Mouse (Mus musculus) left cerebral cortex, adult 2 months (tissue): ENCODE measurements at regions not wholly inside any gene's neighbourhood (a gene's known extent, or its start where the extent isn't known, plus 50 kb on each side); places are given as distances from the start of the nearest gene placed in this dataset.
A peak's percentile ranks its signal among the peaks of the same experiment; 100 is the strongest.

Experiments
- DNase-seq, 2 experiments: peaks; one replicate each; pipeline ENCODE4 v3.0.0; 2021 to 2022; ENCODE audit warnings: low spot score in 2 of 2, mixed read lengths in 1 of 2; ENCODE audit errors: extremely low spot score in 1 of 2
- H3K27ac ChIP-seq: fragments of 200-600 bp; 2 replicates; pipeline ENCODE4 v1.8.1; 2022
- H3K4me3 ChIP-seq: fragments of 200-600 bp; 2 replicates; pipeline ENCODE4 v1.8.1; 2022
- CTCF ChIP-seq: fragments of 200-600 bp; IDR thresholded peaks from 2 replicates; pipeline ENCODE4 v1.8.1; 2022; ENCODE audit warnings: antibody characterized with exemption, mild to moderate bottlenecking, moderate library complexity
- intact Hi-C: fragments of 180-260 bp; cut with DNase I; formaldehyde crosslinking; loops from one replicate; pipeline ENCODE4 v1.15.1; 2025

DNA sequence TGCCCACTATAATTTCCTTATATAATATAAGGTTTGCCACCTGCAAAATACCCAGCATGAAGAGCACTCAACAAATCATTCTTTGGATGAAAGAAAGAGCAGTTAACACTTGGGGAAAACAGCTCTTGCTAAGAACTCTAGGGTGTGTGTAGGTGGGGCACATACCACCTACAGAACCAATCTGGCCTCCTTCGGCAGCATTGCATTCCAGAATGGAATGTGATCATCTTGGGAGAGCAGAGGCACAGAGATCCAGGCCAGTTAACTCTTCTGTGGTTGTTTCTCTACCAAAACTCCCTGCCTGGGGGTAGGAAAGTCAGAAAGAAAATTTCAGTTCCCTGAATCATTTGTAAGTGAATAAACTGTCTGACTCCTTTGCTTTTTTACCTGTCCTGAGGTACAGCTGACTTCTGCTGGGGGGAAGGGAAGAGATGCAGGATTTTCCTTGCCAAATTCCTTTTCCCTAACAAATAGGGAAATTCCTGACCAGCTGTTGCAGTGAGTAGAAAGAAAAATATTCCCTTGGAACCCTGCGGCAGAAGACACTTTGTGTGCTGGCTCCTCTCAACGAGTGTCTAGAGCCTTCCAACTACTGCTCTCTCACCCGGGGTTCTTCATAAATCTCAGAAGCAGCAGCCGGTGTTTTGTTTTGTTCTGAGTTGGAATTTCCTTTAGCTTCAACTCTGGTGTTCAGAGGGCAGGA lies 112.8 kb upstream of the Frmd6 start:
- no peak for DNase-seq
- Histone ChIP-seq H3K4me3 (no peak overlapping the region), H3K27ac (peak overlapping the region; percentile 94)
- intact Hi-C loops: loop anchor here (2.0 to 5.0 kb wide), 4 partner anchors 65 to 165 kb away; no protein-coding TSS in a partner anchor
- TF ChIP-seq CTCF: no peak

DNA sequence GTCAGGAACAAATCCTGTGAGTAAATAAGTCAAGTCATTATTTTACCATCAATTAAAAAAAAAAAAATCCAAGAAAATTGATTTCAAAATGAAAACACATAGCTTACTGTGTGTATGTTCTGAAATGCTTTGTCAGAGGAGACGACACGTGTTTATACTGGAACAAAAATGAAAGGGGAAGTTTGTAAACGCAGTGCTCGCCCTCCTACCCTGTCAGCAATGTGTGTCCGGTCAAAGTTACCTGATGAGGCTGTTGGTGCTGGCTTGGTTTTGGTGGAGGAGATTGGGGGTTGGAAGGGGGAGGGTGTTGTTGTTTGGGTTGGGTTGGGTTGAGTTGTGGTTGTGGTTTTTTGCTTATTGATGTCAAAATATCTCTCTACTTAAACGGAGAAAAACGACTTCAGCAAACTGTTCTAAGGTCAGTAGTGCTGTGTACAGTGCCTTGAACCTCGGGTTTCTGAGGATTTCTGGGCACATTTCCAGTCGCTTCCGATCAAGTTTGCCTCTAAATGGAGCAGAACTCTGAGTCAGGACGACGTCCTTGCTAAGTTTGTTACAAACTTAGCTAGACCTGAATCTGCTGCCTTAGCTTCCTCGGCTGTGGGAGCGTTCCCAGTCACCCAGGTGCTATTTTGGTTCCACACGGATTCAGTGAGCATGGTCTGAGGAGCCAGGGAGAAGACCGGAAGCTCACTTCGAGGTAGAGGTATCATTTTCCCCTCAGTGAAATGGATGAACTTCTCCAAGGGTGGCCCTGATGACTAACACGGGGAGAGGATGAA lies 111.6 kb upstream of the Frmd6 start:
- intact Hi-C loops: loop anchor here (1.0 to 5.0 kb wide), 6 partner anchors 17 to 166 kb away; partner anchors contain the start of gene Frmd6
- TF ChIP-seq CTCF: no peak
- Histone ChIP-seq H3K4me3 (no peak overlapping the region), H3K27ac (peak overlapping the region; percentile 94)
- DNase-seq: peak; percentile 29 to 49

DNA sequence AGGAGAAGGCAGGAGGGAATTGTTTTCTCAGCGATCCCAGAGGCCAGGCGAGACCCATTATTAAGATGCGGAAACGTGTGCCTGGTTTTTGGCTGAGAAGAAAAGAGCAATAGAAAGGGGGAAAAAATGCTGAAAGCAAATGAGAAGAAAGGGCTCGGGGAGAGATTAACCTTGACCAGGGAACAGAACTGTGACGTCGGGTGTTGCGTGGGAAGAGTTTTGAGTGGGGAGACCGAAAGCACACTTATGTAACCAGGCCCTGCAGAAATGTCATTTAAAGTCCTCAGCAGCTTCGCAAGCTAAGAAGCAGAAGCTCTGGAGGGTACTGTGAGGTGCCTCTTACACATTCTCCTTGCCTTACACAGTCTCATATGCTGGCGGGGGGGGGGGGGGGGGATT lies 111.0 kb upstream of the Frmd6 start:
- peak; percentile 61 to 77 for DNase-seq
- TF ChIP-seq CTCF: no peak
- H3K27ac ChIP-seq: peak overlapping the region; percentile 94
- intact Hi-C loops: loop anchor here (1.0 to 5.0 kb wide), 5 partner anchors 18 to 167 kb away; partner anchors contain the start of gene Frmd6
- H3K4me3 ChIP-seq: no peak overlapping the region

DNA sequence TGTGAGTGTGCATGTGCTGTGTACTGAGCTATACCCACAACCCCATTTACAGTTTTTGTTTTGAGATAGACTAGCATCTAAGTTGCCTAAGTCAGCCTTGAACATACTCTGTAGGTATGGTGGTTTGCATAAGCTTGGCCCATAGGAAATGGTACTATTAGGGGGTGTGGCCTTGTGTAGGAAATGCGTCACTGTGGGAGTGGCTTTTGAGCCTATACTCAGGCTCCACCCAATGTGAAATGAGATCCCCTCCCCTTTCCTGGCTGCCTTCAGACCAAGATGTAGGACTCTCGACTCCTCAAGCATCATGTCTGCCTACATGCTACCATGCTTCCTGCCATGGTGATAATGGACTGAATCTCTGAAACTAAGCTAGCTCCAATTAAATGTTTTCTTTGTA lies 109.5 kb upstream of the Frmd6 start:
- no peak for DNase-seq
- Histone ChIP-seq H3K27ac (peak overlapping the region; percentile 55; the same call in 1 of the 2 replicates), H3K4me3 (no peak overlapping the region)
- TF ChIP-seq CTCF: no peak
- intact Hi-C loops: no loop called here

DNA sequence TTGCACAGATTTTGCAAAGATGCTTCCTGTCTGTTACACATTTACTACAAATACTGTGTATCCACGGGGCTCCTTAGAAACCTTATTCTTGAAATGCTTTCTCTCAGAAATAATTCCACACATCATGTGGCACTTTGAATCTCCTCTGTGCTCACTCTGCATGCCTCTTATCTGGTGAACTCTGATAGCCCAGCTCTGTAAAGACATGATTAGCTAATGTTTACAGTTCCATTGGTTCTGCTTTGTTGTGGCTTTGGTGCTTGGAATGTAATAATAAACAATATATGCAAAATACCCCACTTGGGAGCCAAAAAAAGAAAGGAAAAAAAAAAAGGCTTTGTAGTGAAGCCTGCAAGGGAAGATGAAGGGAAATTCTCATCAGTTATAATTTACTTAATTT lies 106.7 kb upstream of the Frmd6 start:
- no peak for TF ChIP-seq CTCF
- Histone ChIP-seq H3K27ac (no peak overlapping the region), H3K4me3 (no peak overlapping the region)
- intact Hi-C loops: no loop called here
- no peak for DNase-seq

DNA sequence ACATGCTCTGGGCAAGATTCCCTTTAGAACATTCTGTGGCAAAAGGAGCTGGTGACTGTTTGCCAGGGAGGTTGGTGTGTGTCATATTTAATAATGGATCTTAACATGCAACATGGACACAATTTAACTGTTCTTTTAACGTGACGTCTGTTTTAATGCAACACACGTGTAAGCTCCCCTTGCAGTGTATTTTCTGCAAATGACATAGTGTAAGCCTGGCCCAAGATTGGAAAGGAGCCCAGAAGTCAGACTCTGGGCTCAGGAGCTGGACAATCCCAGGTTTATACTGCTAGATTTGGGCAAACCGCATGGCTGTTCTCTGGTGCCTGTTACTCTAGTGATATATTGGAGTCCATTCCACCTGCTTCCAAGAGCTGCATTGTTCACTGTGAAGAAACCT lies 106.1 kb upstream of the Frmd6 start:
- no peak for TF ChIP-seq CTCF
- Histone ChIP-seq H3K4me3 (no peak overlapping the region), H3K27ac (no peak overlapping the region)
- DNase-seq: no peak
- intact Hi-C loops: no loop called here

DNA sequence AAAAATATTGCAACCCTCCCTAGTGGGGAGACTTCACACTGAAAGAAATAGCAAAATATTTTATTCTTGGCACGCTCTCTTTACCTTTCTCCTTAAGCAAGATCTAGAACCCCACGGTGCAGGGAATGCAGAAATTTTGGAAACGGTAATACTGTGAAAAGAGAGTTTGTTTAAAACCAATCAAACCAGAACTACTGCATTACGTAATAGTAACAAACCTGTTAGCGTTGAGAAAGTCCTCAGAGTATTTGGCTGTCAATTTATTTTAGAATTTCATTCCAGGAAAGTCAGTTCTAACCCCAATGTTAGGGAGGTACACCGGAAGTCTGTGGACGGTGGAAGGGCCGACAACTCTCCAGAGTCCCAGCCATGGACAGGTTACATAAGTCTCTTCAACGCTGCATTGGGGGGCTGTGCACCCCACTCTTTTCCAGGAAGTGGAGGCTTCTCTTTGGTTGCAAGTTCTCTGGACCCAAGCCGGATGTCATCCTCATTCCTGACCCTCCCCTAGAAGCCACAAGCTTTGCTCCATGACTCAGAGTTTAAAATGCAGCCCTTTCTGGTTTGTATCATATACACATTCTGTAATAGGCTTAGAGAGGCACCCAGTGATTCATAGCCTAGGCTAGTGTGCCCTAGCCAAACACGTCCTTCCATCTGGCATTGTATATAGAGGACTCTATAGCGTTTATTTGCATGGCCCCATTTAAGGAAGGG lies 105.0 kb upstream of the Frmd6 start:
- TF ChIP-seq CTCF: no peak
- Histone ChIP-seq H3K27ac (peak overlapping the region; percentile 62), H3K4me3 (no peak overlapping the region)
- DNase-seq: no peak
- intact Hi-C loops: no loop called here

DNA sequence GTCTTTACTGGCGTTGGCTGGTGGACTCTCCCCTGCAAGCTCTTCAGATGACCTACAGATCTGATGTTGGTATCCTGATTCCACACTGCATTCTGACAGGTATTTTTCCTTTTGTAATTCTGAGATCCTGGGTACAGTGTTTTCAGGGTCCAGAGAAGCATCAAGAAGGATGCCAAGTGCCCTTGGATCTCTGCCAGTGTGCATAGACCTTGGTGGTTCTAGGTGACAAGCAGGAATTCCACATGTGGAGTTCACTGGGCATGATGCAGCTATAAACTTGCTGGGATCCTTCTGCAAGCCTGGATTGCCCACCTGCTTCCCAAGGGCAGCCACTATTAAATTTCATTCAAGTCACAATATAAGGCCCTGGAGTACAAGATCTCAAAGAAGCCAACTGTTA lies 100.0 kb upstream of the Frmd6 start:
- no peak overlapping the region for H3K4me3 ChIP-seq
- TF ChIP-seq CTCF: no peak
- DNase-seq: no peak
- intact Hi-C loops: loop anchor here (5.0 kb wide), 1 partner anchor 52 kb away; no protein-coding TSS in a partner anchor
- H3K27ac ChIP-seq: no peak overlapping the region

DNA sequence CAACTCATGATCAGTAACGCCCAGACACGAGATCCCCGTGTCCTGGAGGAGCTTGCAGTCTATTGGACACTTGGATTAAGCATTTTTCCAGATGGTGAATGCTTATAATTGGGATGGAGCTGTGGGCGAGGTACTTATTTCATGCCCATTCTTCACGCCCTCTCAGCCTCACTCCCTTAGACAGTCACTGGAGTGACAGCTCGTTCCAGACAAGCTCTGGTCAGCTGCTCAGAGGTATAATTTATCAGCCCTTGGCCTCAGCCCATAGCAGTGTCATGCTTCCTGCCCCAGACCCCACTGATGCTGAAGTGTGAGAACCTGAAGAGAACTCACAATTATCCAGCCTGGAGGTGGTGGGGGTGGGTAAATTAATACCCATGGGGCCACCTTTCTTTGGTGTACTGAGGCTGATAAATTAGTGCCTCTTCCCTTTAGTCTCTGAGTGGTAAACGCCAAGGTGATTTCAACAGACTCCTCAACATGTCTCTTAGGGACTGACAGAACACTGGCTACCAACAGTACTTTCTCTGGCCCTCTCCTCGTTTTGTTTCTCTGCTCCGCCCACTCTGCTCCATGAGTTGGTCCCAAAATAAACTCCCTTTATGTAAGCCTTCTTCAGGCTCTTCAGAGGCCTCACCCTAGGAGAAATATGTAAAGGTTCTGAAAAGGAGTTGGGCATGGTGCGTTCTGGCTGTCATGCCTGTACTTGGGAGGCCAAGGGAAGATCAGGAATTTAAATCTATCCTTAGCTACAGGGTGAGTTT lies 97.6 kb upstream of the Frmd6 start:
- no peak for DNase-seq
- Histone ChIP-seq H3K4me3 (no peak overlapping the region), H3K27ac (peak overlapping the region; percentile 92)
- no peak for TF ChIP-seq CTCF
- intact Hi-C loops: loop anchor here (1.0 to 5.0 kb wide), 2 partner anchors 50 to 98 kb away; partner anchors contain the start of gene Frmd6

DNA sequence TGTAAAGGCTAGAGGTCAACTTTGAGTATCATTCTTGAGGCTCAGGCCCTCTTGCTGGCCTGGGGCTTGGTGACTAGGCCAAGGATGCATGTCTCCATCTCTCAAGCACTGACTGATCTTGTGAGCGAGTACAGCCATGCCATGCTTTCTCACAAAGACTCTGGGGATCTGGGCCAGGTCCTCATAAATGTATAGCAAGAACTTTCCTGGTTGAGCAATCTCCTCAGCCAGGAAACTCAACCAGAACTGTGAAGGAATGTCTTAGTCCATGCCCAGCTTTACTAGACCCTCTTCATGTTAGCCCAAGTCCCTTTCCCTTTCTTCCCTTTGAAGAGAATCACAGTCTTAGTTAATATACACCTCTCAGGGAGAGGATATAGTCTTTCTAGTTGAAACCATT lies 96.9 kb upstream of the Frmd6 start:
- no peak for DNase-seq
- H3K27ac ChIP-seq: peak overlapping the region; percentile 92
- no peak for TF ChIP-seq CTCF
- intact Hi-C loops: loop anchor here (1.0 to 5.0 kb wide), 2 partner anchors 49 to 97 kb away; partner anchors contain the start of gene Frmd6
- no peak overlapping the region for H3K4me3 ChIP-seq

DNA sequence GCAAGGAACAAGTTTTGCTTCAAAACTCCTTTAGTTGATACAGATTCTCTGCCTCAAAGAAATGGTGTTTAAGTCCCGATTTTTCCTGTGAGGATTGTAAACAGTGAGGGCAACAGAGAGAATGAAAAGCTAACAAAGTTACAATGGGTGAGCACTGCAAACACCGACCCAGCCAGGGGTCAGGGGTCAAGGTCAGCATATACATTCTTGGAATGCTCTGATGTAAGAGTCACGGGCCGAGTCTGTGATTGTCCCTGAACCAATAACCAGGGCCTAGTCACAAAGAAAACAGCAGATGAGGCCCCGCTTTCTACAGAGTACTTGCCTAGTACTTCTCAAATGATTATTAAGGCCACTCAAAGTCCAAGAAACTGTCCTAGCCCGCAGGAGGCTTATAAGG lies 95.4 kb upstream of the Frmd6 start:
- H3K4me3 ChIP-seq: no peak overlapping the region
- no peak for TF ChIP-seq CTCF
- intact Hi-C loops: loop anchor here (5.0 kb wide), 1 partner anchor 47 kb away; no protein-coding TSS in a partner anchor
- no peak overlapping the region for H3K27ac ChIP-seq
- no peak for DNase-seq
